Mouse (Mus musculus): ENCODE measurements at regions not wholly inside any gene's neighbourhood (a gene's known extent, or its start where the extent isn't known, plus 50 kb on each side); places are given as distances from the start of the nearest gene placed in this dataset.

GRCm38 (mm10) chr12:112330557-112330956, 158.7 kb upstream of the A530016L24Rik start:
- no peak overlapping the region for H3K4me3 ChIP-seq
- TF ChIP-seq CTCF (IDR thresholded peaks at IDR 0.05): no peak
- no peak for DNase-seq
- no peak overlapping the region for H3K27ac ChIP-seq
- intact Hi-C loops (cut with DNase I): no loop called here

GRCm38 (mm10) chr12:112331061-112331460, 158.2 kb upstream of the A530016L24Rik start:
- no peak for TF ChIP-seq CTCF (IDR thresholded peaks at IDR 0.05)
- H3K4me3 ChIP-seq: no peak overlapping the region
- no peak overlapping the region for H3K27ac ChIP-seq
- no peak for DNase-seq
- intact Hi-C loops (cut with DNase I): no loop called here

- peak; percentile 35 for DNase-seq
- H3K4me3 ChIP-seq: no peak overlapping the region
- no peak overlapping the region for H3K27ac ChIP-seq
- intact Hi-C loops (cut with DNase I): no loop called here
- no peak for TF ChIP-seq CTCF (IDR thresholded peaks at IDR 0.05)
These were observed 155.8 kb upstream of the A530016L24Rik start for GRCm38 (mm10) chr12:112333125-112334079.

- Histone ChIP-seq H3K4me3 (no peak overlapping the region), H3K27ac (no peak overlapping the region)
- intact Hi-C loops (cut with DNase I): no loop called here
- no peak for TF ChIP-seq CTCF (IDR thresholded peaks at IDR 0.05)
- DNase-seq: no peak
These were observed 155.0 kb upstream of the A530016L24Rik start for GRCm38 (mm10) chr12:112334106-112334855.

GRCm38 (mm10) chr12:112335641-112336040, 153.6 kb upstream of the A530016L24Rik start:
- no peak for TF ChIP-seq CTCF (IDR thresholded peaks at IDR 0.05)
- Histone ChIP-seq H3K27ac (no peak overlapping the region), H3K4me3 (no peak overlapping the region)
- intact Hi-C loops (cut with DNase I): no loop called here
- DNase-seq: no peak

- DNase-seq: no peak
- Histone ChIP-seq H3K4me3 (no peak overlapping the region), H3K27ac (no peak overlapping the region)
- no peak for TF ChIP-seq CTCF (IDR thresholded peaks at IDR 0.05)
- intact Hi-C loops (cut with DNase I): no loop called here
These were observed 152.5 kb upstream of the A530016L24Rik start for GRCm38 (mm10) chr12:112336691-112337295.

- H3K27ac ChIP-seq: no peak overlapping the region
- intact Hi-C loops (cut with DNase I): no loop called here
- no peak overlapping the region for H3K4me3 ChIP-seq
- DNase-seq: no peak
- no peak for TF ChIP-seq CTCF (IDR thresholded peaks at IDR 0.05)
These were observed 151.8 kb upstream of the A530016L24Rik start for GRCm38 (mm10) chr12:112337443-112337842.

GRCm38 (mm10) chr12:112338976-112339375, 150.3 kb upstream of the A530016L24Rik start:
- TF ChIP-seq CTCF (IDR thresholded peaks at IDR 0.05): no peak
- DNase-seq: no peak
- Histone ChIP-seq H3K27ac (no peak overlapping the region), H3K4me3 (no peak overlapping the region)
- intact Hi-C loops (cut with DNase I): no loop called here

GRCm38 (mm10) chr12:112339481-112340179, 149.6 kb upstream of the A530016L24Rik start:
- Histone ChIP-seq H3K27ac (no peak overlapping the region), H3K4me3 (no peak overlapping the region)
- TF ChIP-seq CTCF (IDR thresholded peaks at IDR 0.05): no peak
- intact Hi-C loops (cut with DNase I): no loop called here
- DNase-seq: peak; percentile 48

- Histone ChIP-seq H3K27ac (no peak overlapping the region), H3K4me3 (no peak overlapping the region)
- no peak for DNase-seq
- TF ChIP-seq CTCF (IDR thresholded peaks at IDR 0.05): no peak
- intact Hi-C loops (cut with DNase I): no loop called here
These were observed 149.0 kb upstream of the A530016L24Rik start for GRCm38 (mm10) chr12:112340248-112340647.

GRCm38 (mm10) chr12:112341726-112342469, 147.3 kb upstream of the A530016L24Rik start:
- Histone ChIP-seq H3K4me3 (no peak overlapping the region), H3K27ac (no peak overlapping the region)
- intact Hi-C loops (cut with DNase I): no loop called here
- no peak for DNase-seq
- TF ChIP-seq CTCF (IDR thresholded peaks at IDR 0.05): no peak

GRCm38 (mm10) chr12:112343064-112343463, 146.2 kb upstream of the A530016L24Rik start:
- intact Hi-C loops (cut with DNase I): no loop called here
- no peak for DNase-seq
- H3K27ac ChIP-seq: no peak overlapping the region
- no peak for TF ChIP-seq CTCF (IDR thresholded peaks at IDR 0.05)
- no peak overlapping the region for H3K4me3 ChIP-seq
